Mouse (Mus musculus) olfactory bulb, adult 2 months (tissue): ENCODE results near the gene Irgc1.

Experiments used
- CTCF ChIP-seq: fragments of 200-500 bp; IDR thresholded peaks from 2 replicates; pipeline ENCODE4 v1.5.1; 2012; ENCODE audit warnings: low read depth, mild to moderate bottlenecking, low read length, moderate library complexity; ENCODE audit not compliant: insufficient read depth
- POLR2A ChIP-seq: fragments of 200-500 bp; IDR thresholded peaks from 2 replicates; pipeline ENCODE4 v1.6.1; 2012; ENCODE audit warnings: mild to moderate bottlenecking, low read depth, low read length, moderate library complexity; ENCODE audit not compliant: insufficient read depth

DNA sequence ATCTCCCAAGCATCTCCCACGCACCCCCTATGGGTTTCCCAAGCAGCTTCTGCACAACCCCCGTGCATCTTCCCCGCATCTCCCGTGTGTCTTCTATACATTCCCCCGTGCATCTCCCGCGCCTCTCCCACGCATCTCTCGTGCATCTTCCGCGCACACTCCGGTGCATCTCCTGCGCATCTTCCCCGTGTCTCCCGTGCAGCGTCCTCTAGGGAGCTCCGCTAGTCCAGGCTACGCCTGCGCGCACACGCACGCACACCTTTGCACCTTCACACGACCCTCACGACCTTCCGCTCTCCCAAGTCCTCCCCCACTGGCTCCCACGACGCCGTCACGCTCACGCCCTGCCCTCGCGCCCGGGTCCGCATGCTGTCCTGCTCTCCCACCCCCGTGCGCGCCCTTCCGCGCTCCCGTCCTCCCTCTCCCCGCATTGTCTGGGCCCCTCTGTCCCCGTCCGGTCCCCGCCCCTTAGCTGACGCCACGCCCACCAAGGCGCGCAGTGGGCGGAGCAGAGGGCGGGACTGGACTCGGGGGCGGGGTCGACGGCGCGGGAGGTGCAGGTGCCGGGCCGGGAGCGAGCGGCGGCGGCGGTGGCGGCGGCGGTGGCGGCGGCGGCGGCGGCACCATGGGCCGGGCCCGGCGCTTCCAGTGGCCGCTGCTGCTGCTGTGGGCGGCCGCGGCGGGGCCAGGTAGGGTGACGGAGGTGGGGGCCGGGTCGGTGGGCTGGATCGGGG lies 29.5 kb upstream of the Irgc1 start, which contains the start of gene Cadm4:
- TF ChIP-seq CTCF (no peak), POLR2A (peak; percentile 89)
